Mouse (Mus musculus): ENCODE measurements around the gene Hipk3.

GRCm38 (mm10) chr2:104482156-104482555 is 12.1 kb downstream of the Hipk3 start:
- no peak for TF ChIP-seq CTCF (IDR thresholded peaks at IDR 0.05; ENCODE audit: insufficient read depth, low read length)
- TF ChIP-seq POLR2A (IDR thresholded peaks at IDR 0.05; ENCODE audit: borderline replicate concordance, extremely low read depth, low read depth, low read length) = no peak
